Mouse (Mus musculus) kidney, adult 9 months (tissue): ENCODE measurements around the gene Dnph1.

Experiments
- DNase-seq: peaks from one replicate; pipeline ENCODE4 v3.0.0; 2022

The Dnph1 gene

DNA sequence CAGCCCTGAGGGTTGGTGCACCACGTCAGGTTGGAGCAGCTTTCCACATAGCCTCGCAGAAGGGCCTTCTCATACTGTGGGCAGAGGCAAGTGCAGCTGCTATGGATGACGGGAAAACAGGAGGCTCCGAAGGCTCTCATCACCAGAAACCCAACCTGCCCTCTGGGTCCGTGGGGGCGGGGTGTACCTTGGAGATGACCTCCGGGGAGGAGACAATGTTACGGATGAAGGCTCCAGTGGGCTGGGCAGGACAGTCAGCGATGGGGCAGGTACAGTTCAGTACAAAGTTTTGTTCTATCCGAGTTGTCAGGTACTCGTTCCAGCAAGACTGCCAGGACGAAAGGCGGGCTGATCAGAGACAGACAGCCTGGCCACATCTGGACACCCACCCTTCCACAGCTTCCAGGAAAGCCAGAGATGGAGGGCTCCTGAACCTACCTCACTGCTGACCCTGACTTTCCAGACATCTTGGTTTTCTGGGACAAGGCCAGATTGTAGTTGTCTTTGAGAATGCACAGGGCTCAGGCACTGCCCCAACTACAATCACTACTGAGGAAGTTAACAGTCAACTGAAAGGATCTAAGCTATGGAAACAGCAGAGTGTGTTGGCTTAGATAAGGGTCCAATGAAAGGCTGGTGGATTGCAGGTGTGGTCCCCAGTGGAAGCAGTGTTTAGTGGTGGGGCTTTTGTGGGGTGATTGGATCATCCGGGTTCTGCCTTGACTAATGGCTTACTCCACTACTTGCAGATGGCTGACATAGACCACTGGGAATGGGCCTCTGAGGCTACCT, 7.5 kb downstream of the Dnph1 start:
- DNase-seq, result peak; percentile 96

GRCm38 (mm10) chr17:46505617-46506016, 9.1 kb downstream of the Dnph1 start:
- peak; percentile 89 for DNase-seq

DNA sequence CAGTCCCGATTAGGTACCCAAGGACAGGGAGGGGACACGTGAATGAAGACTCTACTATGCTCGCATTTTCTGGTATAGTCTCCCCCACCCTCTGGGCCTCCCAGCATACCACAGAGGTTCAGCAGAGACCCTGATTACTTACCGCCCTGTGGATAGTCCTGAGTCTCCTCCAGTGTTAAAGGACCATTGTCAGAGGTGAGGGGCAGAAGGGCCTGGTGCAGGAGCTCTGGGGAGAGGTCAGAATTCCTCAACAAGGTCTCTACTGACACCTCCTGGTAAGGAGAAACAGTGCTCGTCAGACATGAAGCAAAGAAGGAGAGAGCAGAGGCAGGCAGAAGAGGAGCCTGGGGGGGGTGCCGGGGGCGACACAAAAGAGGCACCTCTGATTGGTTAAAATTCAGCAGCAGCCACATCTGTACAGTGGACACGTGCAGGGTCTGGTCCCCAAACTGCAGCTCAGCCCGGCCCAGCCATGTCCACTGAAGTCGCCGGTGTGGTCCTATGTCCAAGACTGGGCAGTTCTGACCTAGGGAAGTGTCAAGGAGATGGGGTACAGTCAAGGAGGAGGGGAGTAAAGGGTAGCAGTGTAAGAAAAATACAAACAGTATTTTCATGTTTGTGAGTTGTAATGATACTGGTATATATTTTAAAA, 14.7 kb downstream of the Dnph1 start:
- DNase-seq, result peak; percentile 65

- DNase-seq, result peak; percentile 57
Observed at GRCm38 (mm10) chr17:46513329-46513728, 16.8 kb downstream of the Dnph1 start.

- DNase-seq, result no peak
Observed at GRCm38 (mm10) chr17:46519971-46520370, 23.5 kb downstream of the Dnph1 start.

- DNase-seq, result no peak
Observed at GRCm38 (mm10) chr17:46520385-46520979, 24.0 kb downstream of the Dnph1 start.

GRCm38 (mm10) chr17:46521174-46521573, 24.7 kb downstream of the Dnph1 start:
- DNase-seq, result no peak

DNA sequence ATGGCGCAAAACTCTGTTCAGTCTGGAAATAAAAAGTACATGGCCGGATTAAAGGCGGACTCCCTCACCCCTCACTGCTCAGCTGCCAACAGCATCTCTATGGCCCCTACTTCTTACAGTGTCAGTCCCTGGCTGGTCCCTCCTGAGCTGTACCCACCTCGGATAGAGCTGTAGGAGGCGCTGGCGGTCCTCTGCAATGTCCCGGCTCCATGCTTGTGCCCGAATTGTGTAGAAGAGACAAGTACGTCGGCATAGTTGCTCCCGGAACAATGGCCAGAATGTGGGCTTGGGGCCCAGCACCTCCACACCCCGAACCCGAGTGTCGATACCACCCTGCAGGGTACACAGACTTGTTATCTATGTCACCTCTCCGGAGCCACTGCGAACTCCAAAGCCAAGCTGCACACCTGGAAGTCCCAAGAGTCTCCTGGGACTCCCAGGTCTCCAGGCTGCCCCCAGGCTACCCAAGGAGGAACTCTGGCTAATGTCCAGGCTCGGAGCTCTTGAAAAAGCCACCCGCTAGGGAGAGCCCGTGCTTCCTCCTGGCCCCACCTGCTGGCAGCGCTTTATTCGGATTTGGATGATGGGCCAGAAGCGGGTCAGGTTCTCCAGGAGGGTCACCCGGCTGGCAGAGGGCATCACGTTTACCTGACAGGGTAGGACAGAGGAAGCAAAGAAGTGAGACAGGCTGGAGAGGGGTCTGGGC, 25.6 kb downstream of the Dnph1 start:
- no peak for DNase-seq

DNA sequence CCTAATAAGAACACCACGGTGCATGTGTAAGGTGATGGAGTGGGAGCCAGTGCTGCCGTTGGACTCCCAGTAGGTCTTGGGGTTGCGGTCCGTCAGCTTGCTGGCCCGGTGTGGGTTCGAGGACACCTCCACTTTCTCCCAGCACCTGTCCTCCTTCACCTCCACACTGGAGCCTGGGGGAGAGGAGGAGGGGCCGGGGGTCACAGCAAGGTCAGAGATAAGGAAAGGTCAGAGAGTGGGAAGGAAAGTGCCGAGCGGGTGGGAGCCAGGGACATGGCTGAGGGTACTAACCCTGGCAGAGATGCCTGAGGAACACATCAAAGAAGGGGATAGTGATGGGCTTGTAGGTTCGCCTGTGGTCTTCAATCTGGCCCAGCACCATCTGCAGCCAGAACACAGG, 28.6 kb downstream of the Dnph1 start:
- DNase-seq, result no peak

GRCm38 (mm10) chr17:46525579-46526307, 29.2 kb downstream of the Dnph1 start:
- DNase-seq, result peak; percentile 75

DNA sequence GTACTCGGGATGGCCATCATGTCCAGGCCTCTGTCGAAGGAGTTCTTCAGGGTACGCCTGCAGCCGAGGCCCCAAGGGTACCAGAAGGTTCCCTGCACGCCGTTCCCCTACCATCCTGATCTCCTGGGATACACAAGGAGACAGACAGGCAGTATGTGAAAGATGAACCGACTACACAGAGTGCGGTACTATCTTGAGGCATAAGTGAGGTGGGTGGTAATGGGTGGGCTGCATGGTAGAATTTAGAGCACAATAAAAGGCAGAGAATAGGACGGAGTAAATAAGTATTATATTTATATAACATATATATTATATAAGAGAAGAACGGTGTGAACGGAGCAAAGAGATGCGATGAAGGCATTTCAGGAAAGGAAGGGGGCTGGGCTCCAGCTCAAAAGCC, 47.1 kb downstream of the Dnph1 start:
- DNase-seq, result no peak

DNA sequence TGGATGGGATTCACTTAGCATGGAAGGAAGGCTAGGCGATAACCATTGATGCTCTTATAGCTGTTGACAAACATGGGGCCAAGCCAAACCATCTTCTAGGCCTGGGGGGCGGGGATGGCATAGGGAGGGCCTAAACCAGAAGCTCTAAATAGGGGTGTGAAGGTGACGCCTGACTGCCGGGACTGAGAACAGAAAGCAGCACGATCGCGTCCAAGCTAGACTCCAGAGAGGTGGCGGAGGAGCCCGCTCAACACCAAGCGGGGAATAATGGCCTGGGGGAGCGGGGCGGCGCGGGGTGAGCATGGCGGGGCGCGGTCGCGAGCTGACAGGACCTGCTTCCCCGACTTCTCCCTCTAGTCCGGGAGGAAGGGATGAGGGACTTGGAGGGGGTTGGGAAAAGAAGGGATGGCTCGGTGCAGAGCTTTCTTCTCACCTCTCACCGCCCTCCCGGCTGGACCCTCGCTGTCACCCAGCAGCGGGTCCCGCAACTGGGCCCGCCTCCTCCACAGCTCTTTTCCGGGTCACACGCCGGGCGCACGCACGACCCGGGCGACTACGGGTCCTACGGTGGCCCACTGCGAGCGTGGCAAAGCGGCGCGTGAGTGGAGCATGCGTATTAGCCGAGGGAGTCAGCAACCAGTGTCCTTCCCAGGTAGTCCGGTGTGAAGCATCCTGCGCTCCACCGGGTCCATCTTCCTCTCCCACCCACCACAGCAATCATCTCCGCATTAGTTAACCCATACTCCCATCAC, 49.5 kb downstream of the Dnph1 start, which contains the start of gene Cul9:
Cul9 (minus strand) TSS at position 576 of the 752 bp plus-strand sequence.
- peak; percentile 86 for DNase-seq

DNA sequence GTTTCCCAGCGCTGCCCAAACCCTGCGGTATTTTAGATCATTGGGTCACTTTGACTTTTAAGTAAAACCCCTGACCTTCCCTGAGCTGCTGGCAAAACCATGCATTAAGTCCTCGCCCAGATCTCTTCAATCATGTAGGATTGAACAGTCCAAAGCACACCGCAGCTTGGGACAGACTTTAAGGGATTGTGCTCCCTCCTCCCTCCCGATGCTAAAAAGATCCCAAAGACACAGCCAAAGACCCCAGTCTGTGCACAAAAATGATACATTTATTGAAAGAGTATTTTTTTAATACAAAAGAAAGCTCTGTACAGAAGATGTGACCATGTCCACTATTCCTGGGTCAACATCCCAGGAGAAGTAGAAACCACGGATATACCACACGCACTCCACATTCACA, 50.1 kb downstream of the Dnph1 start:
- DNase-seq, result no peak

DNA sequence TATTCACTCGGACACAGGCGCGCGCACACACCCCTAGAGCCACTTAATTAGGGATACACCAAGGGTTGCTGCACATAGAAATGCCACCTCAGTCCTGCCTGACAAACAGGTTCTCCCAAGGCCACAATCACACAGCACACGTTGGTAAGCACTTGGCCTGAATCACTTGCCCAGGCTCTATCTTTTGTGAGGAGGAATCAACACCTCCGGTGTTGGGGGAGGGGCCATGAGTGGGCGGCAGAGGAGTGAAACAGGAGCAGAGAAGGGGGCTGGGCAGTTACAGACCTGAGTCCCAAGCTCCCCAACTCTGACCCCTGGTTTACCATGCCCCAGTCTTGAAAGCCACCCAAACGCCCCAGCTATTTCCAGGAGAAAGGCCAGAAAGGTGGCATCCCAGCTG, 50.5 kb downstream of the Dnph1 start:
- no peak for DNase-seq

- DNase-seq, result no peak
Observed at GRCm38 (mm10) chr17:46547923-46548322, 51.4 kb downstream of the Dnph1 start.

- DNase-seq, result peak; percentile 66
Observed at GRCm38 (mm10) chr17:46548741-46549140, 52.2 kb downstream of the Dnph1 start.

- DNase-seq, result peak; percentile 91
Observed at GRCm38 (mm10) chr17:46549193-46549592, 52.7 kb downstream of the Dnph1 start.
